Mouse (Mus musculus): ENCODE measurements at regions not wholly inside any gene's neighbourhood (a gene's known extent, or its start where the extent isn't known, plus 50 kb on each side); places are given as distances from the start of the nearest gene placed in this dataset.

DNA sequence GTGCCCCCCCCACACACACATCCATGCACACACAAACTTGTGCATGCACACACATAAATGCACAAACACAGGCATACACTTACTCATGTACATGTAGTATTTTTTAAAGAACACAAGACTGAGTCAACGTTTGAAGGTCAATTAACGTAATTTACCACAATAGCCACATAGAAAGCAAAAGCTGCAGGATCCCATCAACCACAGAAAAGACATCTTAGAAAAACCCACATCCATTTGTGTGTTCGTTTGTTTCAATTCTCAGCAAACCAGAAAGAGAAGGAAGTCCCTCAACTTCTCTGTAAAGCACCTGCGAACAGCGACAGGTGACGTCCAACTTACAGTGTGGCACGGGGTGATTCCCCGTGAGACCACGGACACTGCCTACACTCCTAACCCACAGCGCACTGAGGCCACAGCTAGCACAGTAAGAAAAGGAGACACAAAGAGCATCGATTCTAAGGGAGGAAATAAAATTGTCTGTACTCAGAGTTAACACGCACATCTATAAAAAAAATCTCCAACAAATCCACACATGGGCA, 53.8 kb downstream of the Dio3 start:
- H3K4me1 ChIP-seq (ENCODE audit: control insufficient read depth in 2 of 2, insufficient read depth in 2 of 2, low read length in 2 of 2), result no peaks in the 10 kb centered on the region
- no peak overlapping the region for H3K9ac ChIP-seq (ENCODE audit: low read length)
- no peak overlapping the region for H3K27ac ChIP-seq (replicated peaks in 1 of 2; ENCODE audit: control insufficient read depth in 1 of 2, insufficient read depth in 1 of 2, low read depth in 2 of 2, low read length in 2 of 2)
- H3K27me3 ChIP-seq (ENCODE audit: control insufficient read depth, insufficient read depth, low read length), result no peaks in the 10 kb centered on the region
- H3K4me3 ChIP-seq (ENCODE audit: control insufficient read depth in 1 of 2, insufficient read depth in 1 of 2, low read depth in 1 of 2, low read length in 2 of 2), result no peak overlapping the region
- H3K9me3 ChIP-seq (ENCODE audit: control insufficient read depth, low read length), result peaks cover 3% of the 10 kb centered on the region; the same call in 1 of the 2 replicates
- no peak for ATAC-seq (ENCODE audit: insufficient number of reproducible peaks, insufficient read depth, low FRiP score, low read depth)
- no peaks in the 10 kb centered on the region for H3K36me3 ChIP-seq (ENCODE audit: control insufficient read depth, insufficient read depth, low read length)
- no peak overlapping the region for H3K4me2 ChIP-seq (ENCODE audit: low read length)
- WGBS, result 86% methylated on average over 12 of the region's 12 CpGs

DNA sequence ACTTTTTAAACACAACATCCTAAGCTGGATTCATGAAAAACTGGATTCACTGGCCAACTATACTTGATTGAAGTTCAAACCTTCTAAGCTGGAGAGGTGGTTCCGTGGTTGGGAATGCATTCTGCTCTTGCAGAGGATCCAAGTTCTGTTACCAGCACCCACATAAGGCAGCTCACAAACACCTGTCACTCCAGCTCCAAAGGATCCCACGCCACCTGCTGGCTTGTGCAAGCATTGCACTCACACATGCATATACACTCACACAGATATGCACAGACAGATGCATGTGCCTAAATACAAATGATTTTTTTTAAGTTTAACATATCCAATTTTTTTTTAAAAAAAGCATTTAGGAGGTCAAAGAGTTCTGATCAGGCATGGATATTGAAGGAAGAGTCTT, 55.7 kb downstream of the Dio3 start:
- H3K9me3 ChIP-seq (ENCODE audit: control insufficient read depth, low read length), result peaks cover 3% of the 10 kb centered on the region; the same call in 1 of the 2 replicates
- ATAC-seq (ENCODE audit: insufficient number of reproducible peaks, insufficient read depth, low FRiP score, low read depth), result no peak
- 61% methylated on average over 2 of the region's 2 CpGs for WGBS
- H3K4me1 ChIP-seq (ENCODE audit: control insufficient read depth in 2 of 2, insufficient read depth in 2 of 2, low read length in 2 of 2), result no peaks in the 10 kb centered on the region
- no peak overlapping the region for H3K4me3 ChIP-seq (ENCODE audit: control insufficient read depth in 1 of 2, insufficient read depth in 1 of 2, low read depth in 1 of 2, low read length in 2 of 2)
- H3K4me2 ChIP-seq (ENCODE audit: low read length), result no peak overlapping the region
- no peak overlapping the region for H3K27ac ChIP-seq (replicated peaks in 1 of 2; ENCODE audit: control insufficient read depth in 1 of 2, insufficient read depth in 1 of 2, low read depth in 2 of 2, low read length in 2 of 2)
- no peak overlapping the region for H3K9ac ChIP-seq (ENCODE audit: low read length)
- H3K36me3 ChIP-seq (ENCODE audit: control insufficient read depth, insufficient read depth, low read length), result no peaks in the 10 kb centered on the region
- no peaks in the 10 kb centered on the region for H3K27me3 ChIP-seq (ENCODE audit: control insufficient read depth, insufficient read depth, low read length)

GRCm38 (mm10) chr12:110344280-110344827, 65.5 kb downstream of the Dio3 start:
- H3K4me1 ChIP-seq (ENCODE audit: control insufficient read depth in 2 of 2, insufficient read depth in 2 of 2, low read length in 2 of 2), result no peaks in the 10 kb centered on the region
- no peak for ATAC-seq (ENCODE audit: insufficient number of reproducible peaks, insufficient read depth, low FRiP score, low read depth)
- no peak overlapping the region for H3K9ac ChIP-seq (ENCODE audit: low read length)
- no peaks in the 10 kb centered on the region for H3K9me3 ChIP-seq (ENCODE audit: control insufficient read depth, low read length)
- H3K4me2 ChIP-seq (ENCODE audit: low read length), result no peak overlapping the region
- 73% methylated on average over 4 of the region's 4 CpGs for WGBS
- no peak overlapping the region for H3K4me3 ChIP-seq (ENCODE audit: control insufficient read depth in 1 of 2, insufficient read depth in 1 of 2, low read depth in 1 of 2, low read length in 2 of 2)
- H3K27me3 ChIP-seq (ENCODE audit: control insufficient read depth, insufficient read depth, low read length), result no peaks in the 10 kb centered on the region
- no peaks in the 10 kb centered on the region for H3K36me3 ChIP-seq (ENCODE audit: control insufficient read depth, insufficient read depth, low read length)
- H3K27ac ChIP-seq (replicated peaks in 1 of 2; ENCODE audit: control insufficient read depth in 1 of 2, insufficient read depth in 1 of 2, low read depth in 2 of 2, low read length in 2 of 2), result no peak overlapping the region

- no peak for ATAC-seq (ENCODE audit: insufficient number of reproducible peaks, insufficient read depth, low FRiP score, low read depth)
- 81% methylated on average over 1 of the region's 1 CpGs for WGBS
- H3K4me3 ChIP-seq (ENCODE audit: control insufficient read depth in 1 of 2, insufficient read depth in 1 of 2, low read depth in 1 of 2, low read length in 2 of 2), result no peak overlapping the region
Observed at GRCm38 (mm10) chr12:110349621-110350020, 70.8 kb downstream of the Dio3 start.

GRCm38 (mm10) chr12:110355851-110356250, 77.0 kb downstream of the Dio3 start:
- Histone ChIP-seq H3K4me1 (ENCODE audit: control insufficient read depth in 2 of 2, insufficient read depth in 2 of 2, low read length in 2 of 2) (no peaks in the 10 kb centered on the region), H3K36me3 (ENCODE audit: control insufficient read depth, insufficient read depth, low read length) (no peaks in the 10 kb centered on the region), H3K27me3 (ENCODE audit: control insufficient read depth, insufficient read depth, low read length) (peaks cover 3% of the 10 kb centered on the region; the same call in 1 of the 2 replicates), H3K4me3 (ENCODE audit: control insufficient read depth in 1 of 2, insufficient read depth in 1 of 2, low read depth in 1 of 2, low read length in 2 of 2) (no peak overlapping the region), H3K9ac (ENCODE audit: low read length) (no peak overlapping the region), H3K27ac (replicated peaks in 1 of 2; ENCODE audit: control insufficient read depth in 1 of 2, insufficient read depth in 1 of 2, low read depth in 2 of 2, low read length in 2 of 2) (no peak overlapping the region), H3K9me3 (ENCODE audit: control insufficient read depth, low read length) (no peaks in the 10 kb centered on the region), H3K4me2 (ENCODE audit: low read length) (no peak overlapping the region)
- WGBS, result 64% methylated on average over 6 of the region's 6 CpGs
- ATAC-seq (ENCODE audit: insufficient number of reproducible peaks, insufficient read depth, low FRiP score, low read depth), result no peak

More at GRCm38 (mm10) chr12:110349621-110350020, 70.8 kb downstream of the Dio3 start:
- H3K36me3 ChIP-seq (ENCODE audit: control insufficient read depth, insufficient read depth, low read length), result no peaks in the 10 kb centered on the region
- H3K4me1 ChIP-seq (ENCODE audit: control insufficient read depth in 2 of 2, insufficient read depth in 2 of 2, low read length in 2 of 2), result no peaks in the 10 kb centered on the region
- H3K9me3 ChIP-seq (ENCODE audit: control insufficient read depth, low read length), result no peaks in the 10 kb centered on the region
- no peak overlapping the region for H3K27ac ChIP-seq (replicated peaks in 1 of 2; ENCODE audit: control insufficient read depth in 1 of 2, insufficient read depth in 1 of 2, low read depth in 2 of 2, low read length in 2 of 2)
- no peak overlapping the region for H3K4me2 ChIP-seq (ENCODE audit: low read length)
- H3K9ac ChIP-seq (ENCODE audit: low read length), result no peak overlapping the region
- H3K27me3 ChIP-seq (ENCODE audit: control insufficient read depth, insufficient read depth, low read length), result no peaks in the 10 kb centered on the region

GRCm38 (mm10) chr12:110367102-110367501, 79.8 kb upstream of the Ppp2r5c start:
- no peak for ATAC-seq (ENCODE audit: insufficient number of reproducible peaks, insufficient read depth, low FRiP score, low read depth)
- Histone ChIP-seq H3K9ac (ENCODE audit: low read length) (no peak overlapping the region), H3K27me3 (ENCODE audit: control insufficient read depth, insufficient read depth, low read length) (peaks cover 5% of the 10 kb centered on the region; the same call in 1 of the 2 replicates), H3K4me1 (ENCODE audit: control insufficient read depth in 2 of 2, insufficient read depth in 2 of 2, low read length in 2 of 2) (no peaks in the 10 kb centered on the region), H3K27ac (replicated peaks in 1 of 2; ENCODE audit: control insufficient read depth in 1 of 2, insufficient read depth in 1 of 2, low read depth in 2 of 2, low read length in 2 of 2) (no peak overlapping the region), H3K4me2 (ENCODE audit: low read length) (no peak overlapping the region), H3K4me3 (ENCODE audit: control insufficient read depth in 1 of 2, insufficient read depth in 1 of 2, low read depth in 1 of 2, low read length in 2 of 2) (no peak overlapping the region), H3K9me3 (ENCODE audit: control insufficient read depth, low read length) (no peaks in the 10 kb centered on the region), H3K36me3 (ENCODE audit: control insufficient read depth, insufficient read depth, low read length) (no peaks in the 10 kb centered on the region)
- 90% methylated on average over 6 of the region's 6 CpGs for WGBS

DNA sequence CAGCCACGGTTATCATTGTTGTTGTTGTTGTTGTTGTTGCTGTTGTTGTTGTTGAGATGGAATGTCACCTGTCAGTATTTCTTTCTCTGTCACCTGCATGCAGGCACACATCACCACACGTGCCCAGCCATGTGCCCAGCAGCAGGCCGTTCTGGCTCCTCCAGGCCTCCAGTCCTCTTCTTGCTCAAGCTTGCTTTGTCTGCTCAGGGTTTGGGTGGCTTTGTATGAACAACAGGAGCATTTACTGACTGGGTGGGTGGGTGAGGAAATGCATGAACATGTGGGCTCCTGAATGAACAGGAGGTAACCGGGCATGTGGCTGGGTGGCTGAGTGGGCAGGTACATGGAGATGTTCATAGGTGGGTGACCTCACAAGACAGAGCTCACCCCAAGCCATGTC, 79.1 kb upstream of the Ppp2r5c start:
- no peak overlapping the region for H3K4me3 ChIP-seq (ENCODE audit: control insufficient read depth in 1 of 2, insufficient read depth in 1 of 2, low read depth in 1 of 2, low read length in 2 of 2)
- no peaks in the 10 kb centered on the region for H3K4me1 ChIP-seq (ENCODE audit: control insufficient read depth in 2 of 2, insufficient read depth in 2 of 2, low read length in 2 of 2)
- WGBS, result 83% methylated on average over 4 of the region's 4 CpGs
- H3K4me2 ChIP-seq (ENCODE audit: low read length), result no peak overlapping the region
- no peak overlapping the region for H3K27ac ChIP-seq (replicated peaks in 1 of 2; ENCODE audit: control insufficient read depth in 1 of 2, insufficient read depth in 1 of 2, low read depth in 2 of 2, low read length in 2 of 2)
- ATAC-seq (ENCODE audit: insufficient number of reproducible peaks, insufficient read depth, low FRiP score, low read depth), result no peak
- H3K36me3 ChIP-seq (ENCODE audit: control insufficient read depth, insufficient read depth, low read length), result no peaks in the 10 kb centered on the region
- no peaks in the 10 kb centered on the region for H3K9me3 ChIP-seq (ENCODE audit: control insufficient read depth, low read length)
- peaks cover 12% of the 10 kb centered on the region for H3K27me3 ChIP-seq (ENCODE audit: control insufficient read depth, insufficient read depth, low read length)
- H3K9ac ChIP-seq (ENCODE audit: low read length), result no peak overlapping the region

Measured in heart, embryonic 14.5 days (tissue).